8 mouse cellular contexts compared by ENCODE assay signal in genomic region chr10:10557085-10557484, GRCm38 (mm10). TPM values are rescaled to one million over a fixed set of nuclear protein-coding genes. Genes with fewer than 3 reads are reported as not detected.
DNase-seq lines count a peak whose midpoint lies in the region; ATAC-seq and TF ChIP-seq lines count a peak whose summit lies in the region.

No protein-coding gene starts in this region.

- peak; percentile 17 to 68 for DNase-seq in adrenal gland, adult (ENCODE audit: inconsistent age in 2 of 2, low spot score in 1 of 2)
- DNase-seq in adrenal gland, postnatal 4 days (ENCODE audit: low spot score in 2 of 2) = no peak
- DNase-seq in liver, adult 2 months (ENCODE audit: extremely low read depth, low read depth, low spot score) = peak; percentile 64
- DNase-seq in layer of hippocampus, postnatal 36 days = no peak

- TF ChIP-seq POLR2A in bone marrow macrophage, adult 2 months (IDR thresholded peaks at IDR 0.05; ENCODE audit: borderline replicate concordance, low read depth, low read length) = no peak
- no peak for TF ChIP-seq POLR2A in liver, adult 2 months (IDR thresholded peaks at IDR 0.05; ENCODE audit: extremely low read depth, insufficient read depth, low read length)

- H3K27me3 ChIP-seq in forebrain, embryonic 16.5 days (replicated peaks; ENCODE audit: control insufficient read depth, insufficient read depth, low read length) = no peaks in the 10 kb centered on the region
- peaks cover 4% of the 10 kb centered on the region; the same call in 1 of the 2 replicates for H3K27me3 ChIP-seq in hindbrain, embryonic 15.5 days
- H3K27me3 ChIP-seq in liver, adult 2 months (ENCODE audit: control insufficient read depth, insufficient read depth, low read length) = no peaks in the 10 kb centered on the region
- no peaks in the 10 kb centered on the region for H3K27me3 ChIP-seq in midbrain, embryonic 15.5 days (replicated peaks)

- 12% methylated on average over 8 of the region's 8 CpGs for WGBS in forebrain, embryonic 16.5 days
- WGBS in hindbrain, embryonic 15.5 days = 5% methylated on average over 8 of the region's 8 CpGs
- 4% methylated on average over 8 of the region's 8 CpGs for WGBS in liver, adult 2 months
- WGBS in midbrain, embryonic 15.5 days = 10% methylated on average over 8 of the region's 8 CpGs

- no peaks in the 10 kb centered on the region for H3K36me3 ChIP-seq in forebrain, embryonic 16.5 days (ENCODE audit: control insufficient read depth, insufficient read depth)
- no peaks in the 10 kb centered on the region for H3K36me3 ChIP-seq in hindbrain, embryonic 15.5 days
- no peaks in the 10 kb centered on the region for H3K36me3 ChIP-seq in liver, adult 2 months (ENCODE audit: control insufficient read depth, insufficient read depth, low read length)
- no peaks in the 10 kb centered on the region for H3K36me3 ChIP-seq in midbrain, embryonic 15.5 days (replicated peaks)

- H3K27ac ChIP-seq in bone marrow macrophage, adult 2 months (ENCODE audit: insufficient read depth, low read depth, low read length) = peak overlapping the region; percentile 87
- no peak overlapping the region for H3K27ac ChIP-seq in forebrain, embryonic 16.5 days (ENCODE audit: low read length)
- H3K27ac ChIP-seq in hindbrain, embryonic 15.5 days (replicated peaks) = no peak overlapping the region
- no peak overlapping the region; the same call in 1 of the 2 replicates for H3K27ac ChIP-seq in liver, adult 2 months (replicated peaks; ENCODE audit: insufficient read depth, low read depth, low read length)
- H3K27ac ChIP-seq in midbrain, embryonic 15.5 days = no peak overlapping the region

- H3K9me3 ChIP-seq in forebrain, embryonic 16.5 days (ENCODE audit: control insufficient read depth, low read length) = no peaks in the 10 kb centered on the region
- H3K9me3 ChIP-seq in hindbrain, embryonic 15.5 days = no peaks in the 10 kb centered on the region
- no peaks in the 10 kb centered on the region for H3K9me3 ChIP-seq in midbrain, embryonic 15.5 days

- H3K4me2 ChIP-seq in forebrain, embryonic 16.5 days (ENCODE audit: low read length) = peak overlapping the region; percentile 70
- peak overlapping the region; percentile 96 for H3K4me2 ChIP-seq in hindbrain, embryonic 15.5 days
- peak overlapping the region; percentile 92 for H3K4me2 ChIP-seq in midbrain, embryonic 15.5 days

- ATAC-seq in forebrain, embryonic 16.5 days = 0 out of 2 replicates have a peak, but pooled peaks have one; percentile 9
- peak; percentile 15; the same call in 1 of the 2 replicates for ATAC-seq in hindbrain, embryonic 15.5 days (ENCODE audit: low FRiP score, low read depth)
- peak; percentile 28; the same call in 1 of the 2 replicates for ATAC-seq in midbrain, embryonic 15.5 days (replicated peaks)

- no peak for TF ChIP-seq CTCF in bone marrow macrophage, adult 2 months (IDR thresholded peaks at IDR 0.05; ENCODE audit: low read depth, low read length)
- no peak for TF ChIP-seq CTCF in liver, adult 2 months (IDR thresholded peaks at IDR 0.05; ENCODE audit: low read depth, low read length)

- H3K9ac ChIP-seq in forebrain, embryonic 16.5 days (replicated peaks; ENCODE audit: low read depth, low read length) = no peak overlapping the region
- peak overlapping the region; percentile 61; the same call in 1 of the 2 replicates for H3K9ac ChIP-seq in hindbrain, embryonic 15.5 days
- H3K9ac ChIP-seq in liver, adult 2 months (ENCODE audit: low read depth, low read length) = peak overlapping the region; percentile 25; the same call in 1 of the 2 replicates
- H3K9ac ChIP-seq in midbrain, embryonic 15.5 days = no peak overlapping the region

- H3K4me1 ChIP-seq in bone marrow macrophage, adult 2 months (ENCODE audit: control insufficient read depth, insufficient read depth, low read length) = peaks cover 27% of the 10 kb centered on the region
- H3K4me1 ChIP-seq in forebrain, embryonic 16.5 days (replicated peaks; ENCODE audit: control insufficient read depth, insufficient read depth, low read length) = no peaks in the 10 kb centered on the region; the same call in 1 of the 2 replicates
- H3K4me1 ChIP-seq in hindbrain, embryonic 15.5 days (replicated peaks) = peaks cover 14% of the 10 kb centered on the region; the same call in 1 of the 2 replicates
- no peaks in the 10 kb centered on the region; the same call in 1 of the 2 replicates for H3K4me1 ChIP-seq in liver, adult 2 months (ENCODE audit: control insufficient read depth, insufficient read depth, low read length)
- H3K4me1 ChIP-seq in midbrain, embryonic 15.5 days = peaks cover 9% of the 10 kb centered on the region

- peaks cover 12% of the 10 kb centered on the region for H3K79me2 ChIP-seq in liver, adult 2 months (ENCODE audit: control insufficient read depth, insufficient read depth, low read length)

- peak overlapping the region; percentile 97 for H3K4me3 ChIP-seq in bone marrow macrophage, adult 2 months (ENCODE audit: insufficient read depth, low read length)
- H3K4me3 ChIP-seq in forebrain, embryonic 16.5 days (replicated peaks; ENCODE audit: low read length) = peak overlapping the region; percentile 52
- peak overlapping the region; percentile 65 for H3K4me3 ChIP-seq in hindbrain, embryonic 15.5 days
- H3K4me3 ChIP-seq in liver, adult 2 months (ENCODE audit: insufficient read depth, low read depth, low read length) = peak overlapping the region; percentile 91
- peak overlapping the region; percentile 52 for H3K4me3 ChIP-seq in midbrain, embryonic 15.5 days

RNA-seq across cellular contexts. Expression of gene Rab32, which starts 1.0 kb away (rescaled TPM):
- total RNA-seq in adrenal gland, postnatal 4 days (2021) = 10 to 100 TPM in 1 of 2 experiments, 1 to 10 TPM in 1; 8.9 to 10.7 TPM
- 82.4 and 83.2 TPM in 2 replicates for polyA plus RNA-seq in bone marrow macrophage, adult 2 months (2012; ENCODE audit: insufficient read depth, insufficient read length, missing spikeins)
- polyA plus RNA-seq in forebrain, embryonic 16.5 days (2015; fragmentation: Nextera tagmentation; extraction: Ambion mirVana) = 3.4 and 4.9 TPM in 2 replicates
- polyA plus RNA-seq in hindbrain, embryonic 15.5 days (2015; fragmentation: Nextera tagmentation; extraction: Ambion mirVana) = 5.1 and 5.9 TPM in 2 replicates
- 20.4 and 31.4 TPM in 2 replicates for total RNA-seq in liver, adult 2 months (2014; rRNA removed)
- 26.4 and 27.5 TPM in 2 replicates for polyA plus RNA-seq in liver, adult 2 months (2012; rRNA removed)
- polyA plus RNA-seq in midbrain, embryonic 15.5 days (2015; fragmentation: Nextera tagmentation; extraction: Ambion mirVana) = 4.3 and 5.0 TPM in 2 replicates
- 1 to 10 TPM; 3.8 to 4.2 TPM for total RNA-seq in layer of hippocampus, postnatal 36 days (2021)

Comparison
In these comparisons a context has a peak if more than half of its experiments do, and no peak if none do; other contexts are left out.
1. DNase-seq: peak in adrenal gland, adult (2 of 2) and liver, adult 2 months (single experiment); none in adrenal gland, postnatal 4 days (0 of 2) and layer of hippocampus, postnatal 36 days (0 of 2).
2. H3K9ac ChIP-seq: peak in hindbrain, embryonic 15.5 days (single experiment) and liver, adult 2 months (single experiment); none in forebrain, embryonic 16.5 days (single experiment) and midbrain, embryonic 15.5 days (single experiment).
3. Peak in every context shown above with its lines, with median percentiles within 50 percentile points of each other: H3K4me3 ChIP-seq, ATAC-seq and H3K4me2 ChIP-seq.